Mouse (Mus musculus) liver, embryonic 11.5 days (tissue): Measurements from ENCODE around the gene Rerg. TPM values are rescaled to one million over a fixed set of nuclear protein-coding genes. Genes with fewer than 3 reads are reported as not detected.
A peak's percentile ranks its signal among the peaks of the same experiment; 100 is the strongest.

Source experiments
- ATAC-seq: fragments of 200-750 bp; cut with Nextera tagmentation; replicated peaks from 2 replicates; pipeline ENCODE4 v1.8.0; 2017; ENCODE audit warnings: moderate number of reproducible peaks, mild to moderate bottlenecking, moderate TSS enrichment, moderate library complexity; ENCODE audit not compliant: low FRiP score
- DNase-seq: peaks from one replicate; pipeline ENCODE4 v3.0.0-alpha.2; 2017; ENCODE audit warnings: low spot score
- H3K27ac ChIP-seq: fragments of 300-500 bp; sonication (generic); 2 replicates; pipeline ENCODE4 v1.5.1; 2014; ENCODE audit warnings: mild to moderate bottlenecking, low read depth, low read length, control low read depth
- H3K27me3 ChIP-seq: fragments of 300-500 bp; sonication (generic); replicated peaks from 2 replicates; pipeline ENCODE4 v1.6.1; 2014; ENCODE audit warnings: low read length, mixed read lengths; ENCODE audit not compliant: control insufficient read depth, insufficient read depth
- H3K36me3 ChIP-seq: fragments of 300-500 bp; sonication (generic); 2 replicates; pipeline ENCODE4 v1.6.1; 2014; ENCODE audit warnings: mild to moderate bottlenecking, low read length, moderate library complexity, mixed read lengths; ENCODE audit not compliant: control insufficient read depth, insufficient read depth
- H3K4me1 ChIP-seq: fragments of 300-500 bp; sonication (generic); replicated peaks from 2 replicates; pipeline ENCODE4 v1.6.1; 2014; ENCODE audit warnings: low read length, mixed read lengths; ENCODE audit not compliant: control insufficient read depth, insufficient read depth
- H3K4me2 ChIP-seq: fragments of 300-500 bp; sonication (generic); 2 replicates; pipeline ENCODE4 v1.6.1; 2014; ENCODE audit warnings: mild to moderate bottlenecking, control low read depth, moderate library complexity
- H3K4me3 ChIP-seq: fragments of 300-500 bp; sonication (generic); 2 replicates; pipeline ENCODE4 v1.5.1; 2014; ENCODE audit warnings: low read depth, low read length, control low read depth
- H3K9ac ChIP-seq: fragments of 300-500 bp; sonication (generic); 2 replicates; pipeline ENCODE4 v1.6.1; 2014; ENCODE audit warnings: low read depth, low read length, control low read depth
- H3K9me3 ChIP-seq: fragments of 300-500 bp; sonication (generic); 2 replicates; pipeline ENCODE4 v1.6.1; 2016; ENCODE audit warnings: low read length, inconsistent platforms, mixed read lengths; ENCODE audit not compliant: control insufficient read depth
- WGBS: fragments of 180-500 bp; shearing (Covaris S2); extraction: QIAGEN DNeasy Blood & Tissue Kit; methylation state at CpG from one replicate; pipeline ENCODE4 v1.1.7; 2014; 5-methylcytosine and 5-hydroxymethylcytosine counted together
- polyA plus RNA-seq: library from polyadenylated mRNA; unstranded; fragments of >200 nt; fragmentation: Nextera tagmentation; extraction: Ambion mirVana; gene quantifications from 2 replicates; pipeline ENCODE4 v1.2.1, GENCODE M21; 2014

The Rerg gene
- polyA plus RNA-seq, 1 experiment from 2014 or later = 3.4 TPM

- H3K27me3 ChIP-seq = no peaks in the 10 kb centered on the region
- H3K4me2 ChIP-seq = no peak overlapping the region
- no peaks in the 10 kb centered on the region for H3K9me3 ChIP-seq
- H3K9ac ChIP-seq = no peak overlapping the region
- WGBS = 67% methylated on average over 10 of the region's 10 CpGs
- H3K4me3 ChIP-seq = no peak overlapping the region
- H3K36me3 ChIP-seq = no peaks in the 10 kb centered on the region
- ATAC-seq = no peak
- DNase-seq = no peak
- H3K27ac ChIP-seq = no peak overlapping the region
- peaks cover 2% of the 10 kb centered on the region for H3K4me1 ChIP-seq
Observed at GRCm38 (mm10) chr6:137144526-137144840, 25.8 kb downstream of the Rerg start.

GRCm38 (mm10) chr6:137143818-137144525 is 26.3 kb downstream of the Rerg start:
- WGBS = 60% methylated on average over 7 of the region's 7 CpGs
- Histone ChIP-seq H3K36me3 (no peaks in the 10 kb centered on the region), H3K9me3 (no peaks in the 10 kb centered on the region), H3K9ac (no peak overlapping the region), H3K4me3 (no peak overlapping the region), H3K4me1 (peaks cover 2% of the 10 kb centered on the region), H3K4me2 (no peak overlapping the region), H3K27me3 (no peaks in the 10 kb centered on the region), H3K27ac (no peak overlapping the region)
- no peak for DNase-seq
- ATAC-seq = no peak

GRCm38 (mm10) chr6:137142796-137143195 is 27.5 kb downstream of the Rerg start:
- ATAC-seq = no peak; the same call in 1 of the 2 replicates
- Histone ChIP-seq H3K4me3 (no peak overlapping the region), H3K4me2 (peak overlapping the region; percentile 26), H3K27me3 (no peaks in the 10 kb centered on the region), H3K4me1 (peaks cover 2% of the 10 kb centered on the region), H3K9me3 (no peaks in the 10 kb centered on the region), H3K27ac (no peak overlapping the region), H3K9ac (no peak overlapping the region), H3K36me3 (no peaks in the 10 kb centered on the region)
- 4% methylated on average over 7 of the region's 11 CpGs for WGBS
- DNase-seq = no peak

DNA sequence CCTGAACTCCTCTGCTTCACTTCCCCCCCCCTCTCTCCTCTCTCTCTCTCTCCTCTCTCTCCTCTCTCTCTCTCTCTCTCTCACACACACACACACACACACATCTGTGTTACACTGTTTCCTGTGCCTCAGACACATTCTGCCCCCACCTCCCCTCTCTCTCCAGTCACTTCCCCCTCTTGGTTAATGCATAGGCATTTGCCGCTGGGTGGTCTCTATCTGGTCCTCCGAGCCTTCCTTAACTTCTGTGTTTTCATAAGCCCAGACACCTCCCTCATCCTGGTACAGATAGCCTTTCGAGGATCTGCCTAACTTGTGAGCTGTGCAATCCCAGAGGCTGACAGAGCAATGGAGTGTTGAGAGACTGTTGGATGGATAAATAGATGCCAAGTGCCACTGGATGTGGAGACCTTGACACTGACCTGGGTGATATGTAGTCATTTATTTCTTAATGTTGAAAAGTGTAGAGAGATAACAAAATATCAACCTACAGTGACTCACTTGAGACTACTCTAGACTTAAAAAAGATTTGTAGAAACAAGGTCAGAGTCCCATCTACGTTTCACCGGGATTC is 29.0 kb downstream of the Rerg start:
- no peaks in the 10 kb centered on the region for H3K9me3 ChIP-seq
- DNase-seq = no peak
- H3K36me3 ChIP-seq = no peaks in the 10 kb centered on the region
- H3K9ac ChIP-seq = no peak overlapping the region
- ATAC-seq = peak; percentile 13; the same call in 1 of the 2 replicates
- no peak overlapping the region for H3K4me3 ChIP-seq
- no peak overlapping the region for H3K4me2 ChIP-seq
- peaks cover 2% of the 10 kb centered on the region for H3K4me1 ChIP-seq
- 36% methylated on average over 5 of the region's 5 CpGs for WGBS
- no peak overlapping the region for H3K27ac ChIP-seq
- no peaks in the 10 kb centered on the region for H3K27me3 ChIP-seq

DNA sequence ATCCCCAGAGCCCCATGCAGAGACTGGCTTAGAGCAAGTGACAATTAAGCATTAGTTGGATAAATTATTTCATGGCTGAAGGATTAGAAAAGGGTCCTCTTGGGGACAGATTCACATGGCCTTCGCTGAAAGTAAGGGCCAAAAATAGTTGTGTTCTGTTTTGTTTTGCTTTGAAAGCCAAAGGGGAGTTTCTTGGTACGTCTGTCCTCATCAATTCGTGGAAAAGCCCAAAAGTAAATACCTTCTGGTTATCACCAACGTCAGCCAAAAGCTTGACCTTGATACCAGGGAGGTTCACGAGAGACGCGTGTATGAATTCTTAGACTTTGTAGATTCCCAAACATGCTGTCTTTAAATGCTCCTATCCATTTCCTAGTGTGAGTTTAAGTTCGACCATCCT is 31.5 kb downstream of the Rerg start:
- no peaks in the 10 kb centered on the region for H3K36me3 ChIP-seq
- DNase-seq (no peak), ATAC-seq (no peak)
- no peaks in the 10 kb centered on the region for H3K27me3 ChIP-seq
- no peak overlapping the region for H3K4me2 ChIP-seq
- H3K9me3 ChIP-seq = no peaks in the 10 kb centered on the region
- no peak overlapping the region for H3K9ac ChIP-seq
- peaks cover 2% of the 10 kb centered on the region for H3K4me1 ChIP-seq
- H3K4me3 ChIP-seq = no peak overlapping the region
- no peak overlapping the region for H3K27ac ChIP-seq
- 64% methylated on average over 8 of the region's 8 CpGs for WGBS

DNA sequence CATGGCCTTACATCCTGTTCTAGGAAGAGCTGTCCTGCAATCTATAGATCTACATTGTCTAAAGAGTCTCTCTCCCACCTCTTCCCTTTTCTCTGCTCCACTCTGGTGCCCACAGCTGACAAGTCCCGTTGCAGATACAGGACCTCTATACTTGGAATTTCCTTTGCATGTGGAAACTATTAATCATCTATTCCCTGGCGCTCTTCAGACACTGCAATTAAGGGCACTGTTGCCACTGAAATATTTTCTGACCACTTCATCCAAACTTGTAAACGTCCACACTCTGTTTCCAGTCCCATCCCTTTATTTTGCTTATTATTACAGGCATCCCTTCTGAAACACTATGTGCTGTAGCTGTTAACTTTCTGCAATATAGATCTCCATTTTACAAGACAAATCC is 31.9 kb downstream of the Rerg start:
- no peak overlapping the region for H3K4me3 ChIP-seq
- no peaks in the 10 kb centered on the region for H3K36me3 ChIP-seq
- H3K9me3 ChIP-seq = no peaks in the 10 kb centered on the region
- ATAC-seq (no peak), DNase-seq (no peak)
- peaks cover 2% of the 10 kb centered on the region for H3K4me1 ChIP-seq
- H3K27me3 ChIP-seq = no peaks in the 10 kb centered on the region
- WGBS = 38% methylated on average over 3 of the region's 3 CpGs
- H3K9ac ChIP-seq = no peak overlapping the region
- no peak overlapping the region for H3K27ac ChIP-seq
- H3K4me2 ChIP-seq = no peak overlapping the region

DNA sequence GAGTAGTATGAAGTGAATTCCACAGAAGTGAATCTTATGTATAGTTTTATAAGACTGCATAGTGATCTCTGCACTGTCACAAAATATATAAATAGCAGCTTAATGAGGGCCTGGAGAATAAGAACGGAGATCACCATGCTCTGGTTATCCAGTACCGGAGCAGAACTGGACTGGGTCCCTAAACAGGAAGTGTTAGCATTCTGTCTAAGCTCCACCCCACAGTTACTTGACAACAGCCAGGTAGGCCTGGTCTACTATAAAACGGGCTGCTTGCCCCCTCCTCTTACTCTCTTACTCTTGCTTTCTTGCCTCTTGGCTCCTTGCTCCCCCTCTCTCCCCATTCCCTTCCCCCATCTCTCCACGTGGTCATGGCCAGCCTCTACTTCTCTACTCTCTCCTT is 33.9 kb downstream of the Rerg start:
- Histone ChIP-seq H3K27me3 (no peaks in the 10 kb centered on the region), H3K4me3 (no peak overlapping the region), H3K36me3 (no peaks in the 10 kb centered on the region), H3K27ac (no peak overlapping the region), H3K9ac (no peak overlapping the region), H3K9me3 (no peaks in the 10 kb centered on the region), H3K4me2 (no peak overlapping the region), H3K4me1 (peaks cover 1% of the 10 kb centered on the region)
- 71% methylated on average over 4 of the region's 4 CpGs for WGBS
- DNase-seq (no peak), ATAC-seq (no peak)

GRCm38 (mm10) chr6:137135506-137136391 is 34.5 kb downstream of the Rerg start:
- Histone ChIP-seq H3K27ac (no peak overlapping the region), H3K9ac (no peak overlapping the region), H3K9me3 (no peaks in the 10 kb centered on the region), H3K36me3 (no peaks in the 10 kb centered on the region), H3K4me3 (no peak overlapping the region), H3K27me3 (no peaks in the 10 kb centered on the region), H3K4me2 (no peak overlapping the region), H3K4me1 (no peaks in the 10 kb centered on the region; the same call in 1 of the 2 replicates)
- 65% methylated on average over 20 of the region's 20 CpGs for WGBS
- no peak for DNase-seq
- ATAC-seq = no peak
